Mouse (Mus musculus) ovary, postnatal 36 days (tissue): ENCODE measurements at regions not wholly inside any gene's neighbourhood (a gene's known extent, or its start where the extent isn't known, plus 50 kb on each side); places are given as distances from the start of the nearest gene placed in this dataset.

ENCODE experiments used
- DNase-seq: peaks from one replicate; pipeline ENCODE4 v3.0.0; 2022; ENCODE audit warnings: low spot score, mixed read lengths

DNA sequence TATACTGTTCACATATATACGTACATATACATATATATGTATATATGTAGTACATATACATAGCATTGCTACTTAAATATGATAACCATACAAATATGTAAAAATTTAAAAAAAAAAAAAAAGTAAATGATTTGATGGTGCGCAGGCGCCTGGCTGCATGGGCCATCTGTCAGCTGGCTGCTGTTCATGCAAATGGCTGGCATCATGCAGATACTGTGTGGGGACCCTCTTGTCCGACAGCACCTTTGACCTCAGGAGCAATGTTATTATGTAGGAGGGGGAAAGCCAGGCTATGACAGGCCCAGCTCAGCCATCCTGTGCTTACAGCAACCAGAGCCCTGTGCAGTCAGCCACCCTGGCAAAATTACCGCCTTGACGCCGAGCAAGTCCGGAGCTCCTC, 65.1 kb upstream of the Tnrc6c start:
- DNase-seq: no peak

DNA sequence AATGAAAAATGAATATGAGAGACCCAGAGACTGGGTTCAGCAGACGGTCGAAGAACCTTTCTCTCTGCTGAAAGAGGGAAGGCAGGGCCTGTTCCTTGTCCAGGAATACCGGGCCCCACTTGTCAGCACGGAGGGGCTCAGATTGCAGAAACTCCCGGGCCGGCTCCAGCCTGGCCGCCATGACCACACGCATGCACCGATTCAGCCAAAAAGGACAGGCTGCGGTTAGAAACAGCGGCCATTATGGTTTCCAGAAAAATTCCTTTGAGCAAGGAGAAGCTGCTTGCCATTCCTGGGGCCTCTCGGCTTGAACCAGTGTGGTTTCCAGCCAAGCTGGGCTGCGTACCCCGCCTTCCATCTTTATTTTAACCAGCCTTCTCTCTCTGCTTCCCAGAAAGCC, 64.7 kb upstream of the Tnrc6c start:
- DNase-seq: no peak

DNA sequence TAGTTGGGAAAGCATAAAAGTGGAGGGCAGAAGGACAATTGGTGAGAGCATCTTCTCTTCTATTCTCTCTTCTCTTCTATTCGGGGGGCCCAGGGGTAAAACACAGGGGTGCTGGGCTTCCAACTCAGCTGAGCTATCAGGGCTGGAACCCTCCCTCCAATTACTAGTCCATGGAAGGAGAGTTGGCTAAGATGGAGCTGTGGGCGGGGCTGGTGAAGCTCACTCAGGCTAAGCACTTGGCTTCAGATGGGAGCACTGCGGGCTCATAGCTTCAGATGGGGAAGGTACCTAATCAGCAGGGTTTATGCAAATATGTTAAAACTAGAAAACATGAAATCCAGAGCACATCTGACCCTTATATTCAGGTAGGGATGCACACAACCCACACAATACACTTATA, 61.5 kb upstream of the Tnrc6c start:
- DNase-seq: no peak

DNA sequence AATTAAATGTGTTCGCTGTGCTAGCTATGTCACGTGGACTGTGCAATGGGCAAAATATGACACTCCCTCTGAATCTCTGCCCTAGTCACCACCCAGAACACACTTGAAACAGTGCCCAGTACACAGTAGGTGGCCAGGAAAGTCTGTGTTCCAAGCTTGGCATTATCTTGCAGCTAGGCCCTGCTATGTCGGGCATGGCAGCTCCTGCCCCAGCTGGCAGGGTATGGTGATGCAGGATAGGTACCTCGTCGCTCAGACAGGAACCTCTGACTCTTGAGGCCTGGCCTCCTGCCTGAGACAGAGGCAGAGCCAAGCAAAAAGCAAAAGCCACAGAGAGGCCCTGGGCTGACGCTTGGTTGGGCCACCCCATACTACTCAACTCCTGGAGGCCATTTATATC, 57.9 kb upstream of the Tnrc6c start:
- peak; percentile 24 for DNase-seq

DNA sequence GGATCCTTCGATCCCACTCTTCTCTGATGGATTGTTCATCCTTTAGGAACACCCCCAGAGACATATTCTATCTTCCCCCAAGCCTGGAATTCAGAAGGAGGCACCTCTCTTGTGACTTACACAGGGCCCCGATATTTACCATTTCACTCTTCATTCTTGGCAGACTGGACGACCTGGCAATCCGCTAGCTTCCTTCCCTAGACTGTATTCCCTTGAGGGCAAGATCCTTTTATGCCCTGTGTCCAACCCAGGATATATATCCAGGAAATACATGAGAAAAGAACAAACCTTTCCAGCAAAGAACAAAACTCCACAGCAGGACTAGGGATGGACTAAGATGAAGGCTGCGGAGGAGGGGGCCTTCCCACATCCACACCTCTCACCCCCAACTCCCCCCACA, 56.3 kb upstream of the Tnrc6c start:
- no peak for DNase-seq

DNA sequence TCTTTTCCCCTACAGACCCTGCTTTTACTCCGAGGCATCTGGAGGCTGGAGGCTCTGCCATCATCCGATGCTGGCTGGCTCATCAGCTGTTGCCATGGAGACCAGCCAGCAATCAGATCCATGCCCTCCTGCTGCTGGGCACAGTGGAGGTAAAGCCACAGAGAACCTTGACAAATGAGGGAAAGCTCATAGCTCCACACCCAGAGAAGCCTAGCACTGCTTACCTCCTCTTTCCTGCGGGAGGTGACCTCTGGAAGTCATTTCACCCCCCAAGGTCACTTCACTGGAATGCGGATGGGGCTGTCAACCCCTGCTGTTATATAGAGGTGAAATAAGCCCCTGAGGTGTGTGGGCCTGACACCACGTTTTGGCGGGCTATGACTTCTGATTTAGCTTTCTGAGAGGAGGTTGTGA, 55.9 kb upstream of the Tnrc6c start:
- DNase-seq: no peak

DNA sequence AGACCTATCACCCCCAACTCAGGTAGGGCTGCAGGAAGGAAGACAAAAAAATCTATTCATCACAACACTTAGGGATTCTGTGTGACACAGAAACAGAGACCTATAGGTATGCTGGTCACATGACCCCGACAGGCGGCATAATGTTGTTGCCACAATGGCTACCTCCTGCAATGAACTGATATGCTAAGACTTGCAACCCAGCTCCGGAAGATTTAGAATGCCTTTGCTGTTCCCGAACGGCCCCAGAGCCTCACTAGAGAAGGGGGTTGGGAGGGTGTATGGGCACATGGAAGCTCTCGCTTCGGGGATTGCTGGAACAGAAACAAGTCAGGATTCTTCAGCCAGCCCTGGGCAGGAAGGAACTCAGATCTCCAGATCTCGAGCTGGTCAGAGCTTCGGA, 55.5 kb upstream of the Tnrc6c start:
- no peak for DNase-seq

DNA sequence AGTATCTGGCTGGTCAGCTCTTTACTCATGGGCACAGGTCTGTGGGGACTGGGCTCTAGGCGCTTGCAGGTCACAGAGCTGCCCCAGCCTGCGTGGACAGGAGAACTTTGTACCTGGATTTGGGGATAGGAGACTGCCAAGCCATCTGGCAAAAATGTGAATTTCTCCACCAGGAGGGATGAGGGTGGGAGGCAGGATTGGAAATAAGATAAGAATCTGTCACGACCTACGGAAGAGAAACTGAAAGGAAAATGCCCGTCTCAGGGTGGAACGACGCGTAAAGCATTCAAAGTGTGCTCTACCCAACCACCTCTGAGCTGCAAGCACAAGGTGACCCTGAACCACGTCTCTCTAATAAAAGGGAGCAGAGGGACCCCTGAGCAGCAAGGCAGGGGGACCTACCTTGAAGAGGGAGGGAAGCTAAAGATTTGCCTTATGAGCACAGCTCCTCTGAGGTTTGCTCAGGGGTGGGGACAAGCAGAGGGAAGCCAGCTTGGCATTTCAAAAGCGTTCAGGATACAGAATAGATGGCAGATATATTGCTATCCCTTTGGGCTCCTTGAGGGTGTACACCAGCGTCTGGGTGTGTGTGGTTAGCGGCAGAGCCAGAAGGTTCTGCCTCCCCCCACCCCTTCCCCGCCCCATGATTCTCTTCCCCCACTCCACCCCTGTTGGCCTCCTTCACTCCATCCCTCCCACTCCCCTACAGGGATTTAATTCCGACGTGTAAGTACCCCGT, 54.9 kb upstream of the Tnrc6c start:
- DNase-seq: no peak

DNA sequence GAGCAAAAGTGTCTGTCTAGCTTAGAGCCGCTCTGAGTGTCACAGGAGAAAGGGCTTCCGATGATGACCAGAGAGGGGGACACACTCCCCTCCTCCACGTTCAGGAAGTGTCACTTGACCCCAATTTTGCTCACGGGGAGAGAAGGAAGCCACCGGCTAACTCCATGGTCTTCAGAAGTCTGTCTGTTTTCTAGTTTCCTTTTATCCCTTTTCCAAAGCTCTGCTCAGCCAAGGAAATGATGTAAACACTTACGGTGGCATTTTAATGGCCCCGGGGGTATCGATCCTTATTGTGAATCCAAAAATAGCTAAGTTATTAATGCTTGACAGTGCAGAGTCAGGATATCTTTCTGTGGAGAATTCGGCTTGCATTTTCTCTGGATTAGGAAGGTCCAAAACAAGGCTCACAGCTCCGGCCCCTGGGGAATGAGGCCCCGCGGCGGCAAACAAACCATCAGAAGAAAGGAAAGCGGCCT, 54.3 kb upstream of the Tnrc6c start:
- DNase-seq: no peak

DNA sequence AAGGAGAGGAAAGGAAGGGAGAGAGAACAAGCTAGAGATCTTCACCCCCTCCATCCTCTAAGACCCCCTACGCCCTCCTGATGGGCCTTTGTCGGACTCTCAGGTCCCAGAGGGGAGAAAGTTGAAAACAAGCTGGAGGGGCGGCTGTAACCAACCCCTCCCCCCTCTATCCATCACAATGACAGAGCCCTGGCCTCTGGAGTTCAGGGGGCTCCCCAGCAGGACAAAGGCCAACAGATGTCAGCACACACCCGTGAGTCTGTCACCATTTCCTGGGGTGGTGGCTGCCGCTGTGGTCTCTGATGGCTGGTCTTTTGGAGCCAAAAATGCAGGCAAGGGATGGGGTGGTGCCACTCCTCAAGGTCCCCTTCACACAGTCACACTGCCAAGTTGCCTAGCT, 52.9 kb upstream of the Tnrc6c start:
- DNase-seq: no peak

DNA sequence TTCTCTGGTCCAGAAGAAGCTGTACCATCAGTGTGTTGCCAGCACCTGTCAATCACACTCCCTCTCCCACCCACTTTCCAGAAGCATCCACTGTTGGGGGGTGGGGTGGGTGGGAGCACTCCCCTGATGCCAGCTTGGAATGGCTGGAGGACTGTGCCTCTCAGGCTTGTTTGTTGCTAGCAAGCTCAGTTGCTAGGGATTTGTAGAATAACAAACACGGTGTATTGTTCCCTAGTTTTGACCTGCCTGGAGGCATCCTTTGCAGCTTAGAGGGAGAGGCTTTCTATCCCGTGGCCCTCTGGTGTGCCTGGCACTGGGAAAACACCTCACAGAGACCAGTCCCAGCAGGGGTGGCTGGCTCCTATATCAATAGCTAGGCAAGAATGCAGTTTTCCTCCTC, 50.1 kb upstream of the Tnrc6c start:
- DNase-seq: no peak
